Mouse (Mus musculus) C2C12 (cell line): ENCODE data around the gene Stat4. TPM values are rescaled to one million over a fixed set of nuclear protein-coding genes. Genes with fewer than 3 reads are reported as not detected.

Experiments used
- H3K27me3 ChIP-seq: one replicate; pipeline ENCODE4 v1.6.1; 2011; ENCODE audit not compliant: control insufficient read depth, insufficient read depth, insufficient read length
- H3K36me3 ChIP-seq: one replicate; pipeline ENCODE4 v1.6.1; 2011; ENCODE audit not compliant: control insufficient read depth, insufficient read depth
- H3K4me3 ChIP-seq: one replicate; pipeline ENCODE4 v1.5.1; 2011; ENCODE audit warnings: mild to moderate bottlenecking, control low read depth; ENCODE audit not compliant: poor library complexity, insufficient read depth, severe bottlenecking
- H3K79me2 ChIP-seq: one replicate; pipeline ENCODE4 v1.6.1; 2011; ENCODE audit not compliant: control insufficient read depth, insufficient read depth
- H3K79me3 ChIP-seq: one replicate; pipeline ENCODE4 v1.6.1; 2011; ENCODE audit warnings: low read depth, control low read depth
- H3ac ChIP-seq: one replicate; pipeline ENCODE3; 2011; ENCODE audit warnings: low read depth; ENCODE audit not compliant: control insufficient read depth, insufficient read length
- CEBPB ChIP-seq: IDR thresholded peaks from one replicate; pipeline ENCODE4 v1.6.1; 2011; ENCODE audit warnings: low read depth, mild to moderate bottlenecking, control low read depth, moderate library complexity
- CTCF ChIP-seq: IDR thresholded peaks from one replicate; pipeline ENCODE4 v1.5.1; 2011; ENCODE audit not compliant: control insufficient read depth, insufficient read depth, insufficient read length
- FOSL1 ChIP-seq: IDR thresholded peaks from one replicate; pipeline ENCODE4 v1.8.0; 2011; ENCODE audit warnings: mild to moderate bottlenecking, low read length; ENCODE audit not compliant: poor library complexity, insufficient read depth, severe bottlenecking
- MAX ChIP-seq: IDR thresholded peaks from one replicate; pipeline ENCODE4 v1.6.1; 2011; ENCODE audit warnings: mild to moderate bottlenecking, control low read depth
- MYOD1 ChIP-seq: IDR thresholded peaks from one replicate; pipeline ENCODE4 v1.6.1; 2011; ENCODE audit warnings: low read depth; ENCODE audit not compliant: control insufficient read depth, insufficient read length
- MYOG ChIP-seq: IDR thresholded peaks from one replicate; pipeline ENCODE4 v1.6.1; 2011; ENCODE audit not compliant: control insufficient read depth, insufficient read length; ENCODE audit errors: extremely low read depth
- USF1 ChIP-seq: IDR thresholded peaks from one replicate; pipeline ENCODE4 v1.6.1; 2011; ENCODE audit warnings: low read depth, mild to moderate bottlenecking, control low read depth, moderate library complexity
- polyA plus RNA-seq: library from polyadenylated mRNA; unstranded; fragments of >200 nt; fragmentation: generic; extraction: Trizol; gene quantifications from one replicate; pipeline ENCODE4 v1.2.1, GENCODE M21; 2012; ENCODE audit warnings: missing spikeins

Stat4 gene
- polyA plus RNA-seq, 1 experiment, result not detected

GRCm38 (mm10) chr1:52112301-52112700 is 125.4 kb downstream of the Stat4 start:
- Histone ChIP-seq H3ac (no peak overlapping the region), H3K79me2 (no peaks in the 10 kb centered on the region), H3K36me3 (no peaks in the 10 kb centered on the region), H3K4me3 (no peak overlapping the region), H3K79me3 (no peaks in the 10 kb centered on the region), H3K27me3 (no peaks in the 10 kb centered on the region)
- no peak for TF ChIP-seq CTCF
- TF ChIP-seq MYOD1, result no peak
- no peak for TF ChIP-seq MYOG
- no peak for TF ChIP-seq FOSL1
- TF ChIP-seq MAX, result no peak
- no peak for TF ChIP-seq CEBPB
- no peak for TF ChIP-seq USF1

- Histone ChIP-seq H3K4me3 (no peak overlapping the region), H3K36me3 (no peaks in the 10 kb centered on the region), H3K27me3 (no peaks in the 10 kb centered on the region), H3ac (peak overlapping the region; percentile 25), H3K79me3 (no peaks in the 10 kb centered on the region), H3K79me2 (no peaks in the 10 kb centered on the region)
- TF ChIP-seq CEBPB (no peak), CTCF (no peak), MYOG (no peak), FOSL1 (no peak), MAX (no peak), USF1 (no peak), MYOD1 (no peak)
Measured at GRCm38 (mm10) chr1:52113067-52113665, 126.2 kb downstream of the Stat4 start.

GRCm38 (mm10) chr1:52113666-52114069 is 126.7 kb downstream of the Stat4 start:
- no peaks in the 10 kb centered on the region for H3K79me3 ChIP-seq
- H3K27me3 ChIP-seq, result no peaks in the 10 kb centered on the region
- H3K36me3 ChIP-seq, result no peaks in the 10 kb centered on the region
- H3K79me2 ChIP-seq, result no peaks in the 10 kb centered on the region
- TF ChIP-seq MYOG, result no peak
- peak; percentile 98 for TF ChIP-seq CTCF
- TF ChIP-seq FOSL1, result no peak
- TF ChIP-seq MAX, result peak; percentile 95
- TF ChIP-seq MYOD1, result no peak
- TF ChIP-seq CEBPB, result no peak
- TF ChIP-seq USF1, result peak; percentile 88
- H3K4me3 ChIP-seq, result no peak overlapping the region
- H3ac ChIP-seq, result no peak overlapping the region

- Histone ChIP-seq H3K79me2 (peaks cover 9% of the 10 kb centered on the region), H3K4me3 (no peak overlapping the region), H3K79me3 (no peaks in the 10 kb centered on the region), H3K27me3 (no peaks in the 10 kb centered on the region), H3K36me3 (no peaks in the 10 kb centered on the region), H3ac (no peak overlapping the region)
- TF ChIP-seq CTCF (no peak), USF1 (no peak), FOSL1 (no peak), MYOG (no peak), MAX (no peak), CEBPB (no peak), MYOD1 (no peak)
Measured at GRCm38 (mm10) chr1:52116441-52116840, 129.5 kb downstream of the Stat4 start.

GRCm38 (mm10) chr1:52117777-52118176 is 130.8 kb downstream of the Stat4 start:
- TF ChIP-seq FOSL1, result no peak
- no peak for TF ChIP-seq MYOD1
- no peak for TF ChIP-seq MYOG
- no peak for TF ChIP-seq USF1
- no peak for TF ChIP-seq CTCF
- TF ChIP-seq CEBPB, result no peak
- TF ChIP-seq MAX, result no peak
- Histone ChIP-seq H3K79me3 (no peaks in the 10 kb centered on the region), H3ac (no peak overlapping the region), H3K36me3 (peaks cover 3% of the 10 kb centered on the region), H3K4me3 (no peak overlapping the region), H3K79me2 (peaks cover 9% of the 10 kb centered on the region), H3K27me3 (no peaks in the 10 kb centered on the region)

GRCm38 (mm10) chr1:52118860-52119591 is 132.1 kb downstream of the Stat4 start, which contains the start of gene Stat1:
Gene Stat1, plus strand, starts transcription at chr1:52119440.
- TF ChIP-seq FOSL1, result no peak
- peak; percentile 65 for TF ChIP-seq CEBPB
- no peaks in the 10 kb centered on the region for H3K79me3 ChIP-seq
- peak within 1 kb of the TSS; percentile 91 for H3ac ChIP-seq
- H3K36me3 ChIP-seq, result peaks cover 8% of the 10 kb centered on the region
- peaks cover 9% of the 10 kb centered on the region for H3K79me2 ChIP-seq
- peak within 1 kb of the TSS; percentile 83 for H3K4me3 ChIP-seq
- no peaks in the 10 kb centered on the region for H3K27me3 ChIP-seq
